Mouse (Mus musculus): ENCODE measurements around the gene Wdr5. TPM values are rescaled to one million over a fixed set of nuclear protein-coding genes. Genes with fewer than 3 reads are reported as not detected.
A peak's percentile ranks its signal among the peaks of the same experiment; 100 is the strongest.
"Not testable (repeated sequence)": the region's sequence is repeated elsewhere in the genome, so short reads cannot be mapped to it uniquely, and the experiment has no call there.

Wdr5 gene
- polyA plus RNA-seq, 1 experiment from 2014 or later: 69.1 TPM

DNA sequence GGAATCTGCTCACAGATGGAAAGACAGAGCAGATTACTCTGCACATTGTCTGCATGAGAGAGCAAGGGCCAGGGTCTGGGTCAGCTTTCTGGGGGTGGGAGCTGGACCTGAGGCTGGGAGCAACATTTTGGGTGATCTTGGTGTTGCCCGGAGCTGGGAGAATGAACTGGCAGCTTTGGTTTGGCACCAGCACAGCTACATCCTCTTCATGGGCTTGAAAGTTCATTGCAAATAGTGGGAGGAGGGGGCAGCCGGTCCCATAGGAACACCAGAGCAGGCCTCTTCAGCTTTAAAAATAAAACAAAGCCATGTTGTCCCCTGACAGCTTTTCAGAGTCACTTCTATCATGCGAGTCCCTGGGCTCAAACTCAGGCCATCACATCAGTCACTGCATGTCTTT lies 26.3 kb downstream of the Wdr5 start:
- H3K4me3 ChIP-seq (ENCODE audit: low read depth, low read length): peak overlapping the region; percentile 37; the same call in 1 of the 2 replicates
- DNase-seq (ENCODE audit: low spot score, missing footprints): no peak
- WGBS: 96% methylated on average over 3 of the region's 3 CpGs
- H3K27me3 ChIP-seq (ENCODE audit: control insufficient read depth, insufficient read depth, low read length): no peaks in the 10 kb centered on the region
- H3K4me1 ChIP-seq (ENCODE audit: control insufficient read depth, insufficient read depth, low read length): peaks cover 8% of the 10 kb centered on the region
- ATAC-seq (ENCODE audit: low FRiP score): no peak
- H3K4me2 ChIP-seq: peak overlapping the region; percentile 74
- no peak overlapping the region for H3K27ac ChIP-seq (ENCODE audit: low read depth, low read length)
- H3K9ac ChIP-seq (ENCODE audit: low read length): peak overlapping the region; percentile 72
- H3K36me3 ChIP-seq (ENCODE audit: control insufficient read depth, insufficient read depth, low read length): no peaks in the 10 kb centered on the region
- H3K9me3 ChIP-seq (ENCODE audit: control insufficient read depth, low read length): no peaks in the 10 kb centered on the region; the same call in 1 of the 2 replicates

DNA sequence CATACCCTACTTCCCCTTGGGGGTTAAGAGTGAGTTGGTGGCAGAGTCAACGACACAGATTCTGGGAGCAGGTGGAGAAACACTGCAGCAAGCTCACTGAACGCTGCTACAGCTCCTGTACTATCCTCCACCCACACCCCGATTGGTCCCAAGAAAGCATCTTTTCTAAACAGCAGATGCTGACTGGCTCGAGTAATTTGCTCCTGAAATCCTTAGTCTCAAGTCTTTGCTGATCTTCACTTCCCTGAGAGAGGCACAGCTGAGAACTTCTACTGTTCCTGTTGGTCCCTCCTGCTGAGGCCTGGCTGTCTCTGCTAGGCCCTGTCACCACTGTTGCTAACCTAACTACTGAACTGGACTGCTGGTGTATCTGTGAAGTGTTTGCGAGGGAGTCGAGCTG lies 29.7 kb downstream of the Wdr5 start:
- Histone ChIP-seq H3K4me1 (ENCODE audit: control insufficient read depth, insufficient read depth, low read length) (peaks cover 6% of the 10 kb centered on the region), H3K4me3 (ENCODE audit: low read depth, low read length) (no peak overlapping the region), H3K27me3 (ENCODE audit: control insufficient read depth, insufficient read depth, low read length) (no peaks in the 10 kb centered on the region), H3K27ac (ENCODE audit: low read depth, low read length) (no peak overlapping the region), H3K36me3 (ENCODE audit: control insufficient read depth, insufficient read depth, low read length) (no peaks in the 10 kb centered on the region), H3K4me2 (no peak overlapping the region), H3K9me3 (ENCODE audit: control insufficient read depth, low read length) (no peaks in the 10 kb centered on the region; the same call in 1 of the 2 replicates), H3K9ac (ENCODE audit: low read length) (no peak overlapping the region)
- 88% methylated on average over 6 of the region's 6 CpGs for whole genome bisulfite sequencing
- DNase-seq (ENCODE audit: low spot score, missing footprints) (peak; percentile 6), ATAC-seq (ENCODE audit: low FRiP score) (no peak)

DNA sequence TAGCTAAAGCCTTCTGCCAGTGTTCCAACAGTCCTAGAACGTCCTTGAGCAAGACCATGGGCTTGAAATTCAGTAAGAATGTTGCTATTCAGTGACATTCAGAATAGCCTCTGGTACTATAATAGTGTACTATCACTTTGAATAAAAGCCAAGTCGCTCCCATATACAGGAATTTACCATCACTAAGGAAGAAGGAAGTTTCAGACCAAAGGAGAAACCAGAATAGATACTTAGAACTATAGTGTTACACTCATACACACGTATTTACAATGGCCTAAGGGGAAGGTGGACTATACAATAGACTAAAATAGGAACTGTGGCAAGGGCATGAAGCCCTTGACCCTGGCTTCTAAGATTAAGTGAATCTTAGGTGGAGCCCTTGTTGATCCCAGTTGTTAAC lies 30.6 kb downstream of the Wdr5 start:
- H3K4me2 ChIP-seq; H3K4me1 ChIP-seq (ENCODE audit: control insufficient read depth, insufficient read depth, low read length); H3K36me3 ChIP-seq (ENCODE audit: control insufficient read depth, insufficient read depth, low read length); H3K27me3 ChIP-seq (ENCODE audit: control insufficient read depth, insufficient read depth, low read length); H3K9ac ChIP-seq (ENCODE audit: low read length); H3K4me3 ChIP-seq (ENCODE audit: low read depth, low read length); H3K9me3 ChIP-seq (ENCODE audit: control insufficient read depth, low read length); H3K27ac ChIP-seq (ENCODE audit: low read depth, low read length); DNase-seq (ENCODE audit: low spot score, missing footprints); ATAC-seq (ENCODE audit: low FRiP score): not testable (repeated sequence)
- 89% methylated on average over 3 of the region's 3 CpGs for WGBS

DNA sequence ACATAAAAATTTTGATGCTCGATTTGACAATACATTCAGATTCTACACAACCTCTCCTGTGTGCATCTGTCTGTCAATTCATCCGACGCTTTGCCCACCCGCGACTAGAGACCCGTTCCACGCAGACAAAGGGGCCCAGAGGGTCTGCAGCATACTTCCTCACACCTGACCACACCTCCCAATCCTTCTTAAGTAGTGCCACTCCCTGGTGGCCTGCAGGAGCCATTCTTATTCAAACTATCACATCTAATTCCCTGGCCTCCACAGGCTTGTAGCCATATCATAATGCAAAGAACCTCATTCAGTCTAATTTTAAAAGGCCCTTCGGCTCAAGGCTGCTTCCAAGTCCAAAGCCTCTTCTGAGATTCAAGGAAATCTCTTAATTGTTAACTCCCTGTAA lies 31.1 kb downstream of the Wdr5 start:
- H3K9me3 ChIP-seq (ENCODE audit: control insufficient read depth, low read length); H3K4me2 ChIP-seq; H3K9ac ChIP-seq (ENCODE audit: low read length); H3K27me3 ChIP-seq (ENCODE audit: control insufficient read depth, insufficient read depth, low read length); H3K4me3 ChIP-seq (ENCODE audit: low read depth, low read length); H3K27ac ChIP-seq (ENCODE audit: low read depth, low read length); ATAC-seq (ENCODE audit: low FRiP score); H3K4me1 ChIP-seq (ENCODE audit: control insufficient read depth, insufficient read depth, low read length); H3K36me3 ChIP-seq (ENCODE audit: control insufficient read depth, insufficient read depth, low read length): not testable (repeated sequence)
- WGBS: 93% methylated on average over 8 of the region's 8 CpGs
- DNase-seq (ENCODE audit: low spot score, missing footprints): peak; percentile 28

DNA sequence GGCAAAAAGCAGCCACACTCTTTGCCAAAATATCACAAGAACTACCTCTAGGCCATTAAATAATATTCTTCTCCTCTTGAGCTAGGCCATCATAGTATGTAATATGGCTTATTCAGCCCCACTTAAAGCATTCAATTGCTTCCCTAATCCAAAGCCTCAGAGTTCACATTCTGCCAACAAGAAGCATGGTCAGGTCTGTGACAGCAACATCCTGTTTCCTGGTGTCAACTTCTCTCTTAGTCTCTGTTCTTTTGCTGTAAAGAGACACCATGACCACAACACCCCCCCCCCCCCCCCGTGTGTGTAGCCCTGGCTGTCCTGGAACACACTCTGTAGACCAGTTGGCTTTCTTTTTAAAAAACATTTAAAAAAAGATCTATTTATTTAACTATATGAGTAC lies 32.4 kb downstream of the Wdr5 start:
- no peak overlapping the region for H3K4me2 ChIP-seq
- H3K4me1 ChIP-seq (ENCODE audit: control insufficient read depth, insufficient read depth, low read length): no peaks in the 10 kb centered on the region
- H3K9ac ChIP-seq (ENCODE audit: low read length): no peak overlapping the region
- no peaks in the 10 kb centered on the region for H3K36me3 ChIP-seq (ENCODE audit: control insufficient read depth, insufficient read depth, low read length)
- no peak for DNase-seq (ENCODE audit: low spot score, missing footprints)
- no peaks in the 10 kb centered on the region for H3K27me3 ChIP-seq (ENCODE audit: control insufficient read depth, insufficient read depth, low read length)
- H3K27ac ChIP-seq (ENCODE audit: low read depth, low read length): no peak overlapping the region
- WGBS: 45% methylated on average over 1 of the region's 1 CpGs
- H3K4me3 ChIP-seq (ENCODE audit: low read depth, low read length): no peak overlapping the region
- ATAC-seq (ENCODE audit: low FRiP score): no peak
- H3K9me3 ChIP-seq (ENCODE audit: control insufficient read depth, low read length): no peaks in the 10 kb centered on the region; the same call in 1 of the 2 replicates

DNA sequence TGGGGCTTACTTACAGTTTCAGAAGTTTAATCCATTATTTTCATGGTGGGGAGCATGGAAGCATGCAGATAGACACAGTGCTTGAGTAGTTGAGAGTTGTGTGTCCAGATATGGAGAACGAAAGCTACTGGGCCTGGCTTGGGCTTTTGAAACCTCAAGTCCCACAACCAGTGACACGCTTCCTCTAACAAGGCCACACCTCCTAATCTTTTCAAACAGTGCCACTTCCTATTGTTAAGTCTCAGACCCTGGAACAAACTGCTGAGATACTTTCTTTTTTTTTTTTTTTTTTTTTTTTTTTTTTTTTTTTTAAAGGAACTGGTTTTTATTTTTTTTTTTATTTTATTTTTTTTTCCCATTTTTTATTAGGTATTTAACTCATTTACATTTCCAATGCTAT lies 33.0 kb downstream of the Wdr5 start:
- WGBS: 84% methylated on average over 2 of the region's 2 CpGs
- Histone ChIP-seq H3K36me3 (ENCODE audit: control insufficient read depth, insufficient read depth, low read length) (no peaks in the 10 kb centered on the region), H3K4me3 (ENCODE audit: low read depth, low read length) (no peak overlapping the region), H3K4me2 (no peak overlapping the region), H3K27ac (ENCODE audit: low read depth, low read length) (no peak overlapping the region), H3K9me3 (ENCODE audit: control insufficient read depth, low read length) (no peaks in the 10 kb centered on the region; the same call in 1 of the 2 replicates), H3K4me1 (ENCODE audit: control insufficient read depth, insufficient read depth, low read length) (no peaks in the 10 kb centered on the region), H3K27me3 (ENCODE audit: control insufficient read depth, insufficient read depth, low read length) (no peaks in the 10 kb centered on the region), H3K9ac (ENCODE audit: low read length) (no peak overlapping the region)
- ATAC-seq (ENCODE audit: low FRiP score) (no peak), DNase-seq (ENCODE audit: low spot score, missing footprints) (peak; percentile 84)

DNA sequence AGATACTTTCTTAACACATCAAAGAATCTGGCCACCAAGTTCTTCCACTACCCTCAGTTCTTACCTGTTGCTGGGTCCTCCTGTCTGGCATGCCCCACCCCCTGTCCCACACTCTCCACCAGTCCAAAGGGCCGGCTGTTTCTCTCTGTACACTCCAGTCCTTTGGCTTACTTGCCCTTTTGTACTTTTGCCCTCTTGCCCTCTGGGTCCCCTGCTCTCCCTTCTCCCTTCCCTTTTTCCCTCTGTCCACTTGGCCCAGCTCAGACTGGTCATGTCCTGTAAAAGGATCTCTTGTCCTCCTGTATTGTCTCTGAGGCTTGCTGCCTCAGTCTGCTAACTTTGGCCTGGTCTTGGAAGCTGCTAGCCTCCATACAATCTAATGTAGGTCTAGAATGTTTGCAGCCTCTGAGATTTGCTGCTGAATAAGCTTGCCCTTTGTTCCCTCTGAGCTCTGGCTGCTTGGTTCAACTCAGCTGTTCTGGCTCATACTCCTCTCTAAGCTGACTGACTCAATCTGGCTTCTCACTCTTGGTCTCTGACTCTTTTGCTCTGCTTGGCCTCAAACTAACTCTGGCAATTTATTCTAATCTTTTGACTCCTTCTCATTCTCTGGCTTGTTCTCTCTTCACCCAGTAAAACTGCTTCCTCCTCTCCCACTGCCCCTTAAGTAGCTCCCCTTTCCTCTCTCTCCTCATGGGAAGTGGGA lies 33.9 kb downstream of the Wdr5 start:
- H3K9me3 ChIP-seq (ENCODE audit: control insufficient read depth, low read length): no peaks in the 10 kb centered on the region; the same call in 1 of the 2 replicates
- no peaks in the 10 kb centered on the region for H3K27me3 ChIP-seq (ENCODE audit: control insufficient read depth, insufficient read depth, low read length)
- no peak overlapping the region for H3K9ac ChIP-seq (ENCODE audit: low read length)
- H3K4me1 ChIP-seq (ENCODE audit: control insufficient read depth, insufficient read depth, low read length): no peaks in the 10 kb centered on the region
- no peak overlapping the region for H3K4me3 ChIP-seq (ENCODE audit: low read depth, low read length)
- ATAC-seq (ENCODE audit: low FRiP score) (no peak), DNase-seq (ENCODE audit: low spot score, missing footprints) (peak; percentile 69)
- no peak overlapping the region for H3K4me2 ChIP-seq
- no peaks in the 10 kb centered on the region for H3K36me3 ChIP-seq (ENCODE audit: control insufficient read depth, insufficient read depth, low read length)
- H3K27ac ChIP-seq (ENCODE audit: low read depth, low read length): no peak overlapping the region
- 89% methylated on average over 1 of the region's 1 CpGs for WGBS

DNA sequence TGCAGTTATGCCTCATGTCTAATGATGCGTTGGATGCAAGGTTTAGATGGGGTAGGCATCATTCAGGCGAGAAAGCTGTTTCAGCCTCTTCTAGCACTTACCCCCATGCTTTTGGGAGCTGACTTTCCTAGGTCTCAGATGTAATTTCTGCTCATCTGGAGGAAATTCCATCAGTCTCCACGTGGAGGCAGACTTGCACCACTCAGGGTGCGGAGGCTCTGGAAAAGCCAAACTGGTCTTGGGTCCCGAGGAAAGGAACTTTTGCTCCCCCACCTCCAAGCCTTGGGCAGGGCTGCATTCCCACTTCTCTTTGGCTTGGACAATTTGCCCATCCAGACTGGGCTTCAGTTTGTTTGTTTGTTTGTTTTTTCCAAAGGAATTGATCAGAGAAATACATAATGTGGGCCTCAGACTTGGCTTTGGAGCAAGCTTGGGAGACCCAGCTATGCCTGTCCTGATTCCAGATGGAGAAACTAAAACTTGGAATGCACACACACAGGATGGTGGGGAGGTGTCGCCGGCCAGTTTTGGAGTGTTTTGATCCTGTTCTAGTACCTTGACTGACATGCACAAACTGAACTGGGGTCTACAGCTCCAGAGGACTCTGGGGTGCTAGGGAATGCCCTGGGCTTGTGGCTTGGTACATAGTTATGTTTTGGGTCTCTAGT lies 37.8 kb downstream of the Wdr5 start:
- H3K9ac ChIP-seq (ENCODE audit: low read length): no peak overlapping the region
- H3K4me3 ChIP-seq (ENCODE audit: low read depth, low read length): no peak overlapping the region
- DNase-seq (ENCODE audit: low spot score, missing footprints) (peak; percentile 98), ATAC-seq (ENCODE audit: low FRiP score) (no peak)
- H3K36me3 ChIP-seq (ENCODE audit: control insufficient read depth, insufficient read depth, low read length): no peaks in the 10 kb centered on the region
- no peaks in the 10 kb centered on the region for H3K27me3 ChIP-seq (ENCODE audit: control insufficient read depth, insufficient read depth, low read length)
- no peak overlapping the region for H3K27ac ChIP-seq (ENCODE audit: low read depth, low read length)
- WGBS: 19% methylated on average over 7 of the region's 7 CpGs
- no peaks in the 10 kb centered on the region for H3K4me1 ChIP-seq (ENCODE audit: control insufficient read depth, insufficient read depth, low read length)
- no peak overlapping the region for H3K4me2 ChIP-seq
- H3K9me3 ChIP-seq (ENCODE audit: control insufficient read depth, low read length): no peaks in the 10 kb centered on the region

DNA sequence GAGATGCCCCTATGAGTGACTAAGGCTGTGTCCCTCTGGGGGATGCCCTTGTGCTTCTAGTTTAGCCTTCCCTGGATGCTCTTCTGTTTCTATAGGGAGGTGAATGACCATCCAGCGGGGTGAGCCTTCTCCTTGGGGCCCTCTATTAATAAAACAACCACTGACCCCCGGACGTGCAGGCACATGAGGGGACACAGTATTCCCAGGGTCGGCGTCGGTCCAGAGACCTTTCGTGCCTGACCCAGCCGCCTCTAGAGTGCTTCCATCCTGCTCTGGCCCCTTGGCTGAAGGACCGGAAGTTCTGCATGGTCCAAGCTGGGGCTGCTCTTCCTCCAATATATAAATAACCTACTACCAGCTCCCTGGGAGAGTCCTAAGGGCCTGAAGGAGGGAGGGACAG lies 39.4 kb downstream of the Wdr5 start:
- H3K27me3 ChIP-seq (ENCODE audit: control insufficient read depth, insufficient read depth, low read length): no peaks in the 10 kb centered on the region
- no peak overlapping the region for H3K4me3 ChIP-seq (ENCODE audit: low read depth, low read length)
- no peak overlapping the region for H3K27ac ChIP-seq (ENCODE audit: low read depth, low read length)
- WGBS: 86% methylated on average over 9 of the region's 9 CpGs
- H3K36me3 ChIP-seq (ENCODE audit: control insufficient read depth, insufficient read depth, low read length): no peaks in the 10 kb centered on the region
- no peaks in the 10 kb centered on the region for H3K9me3 ChIP-seq (ENCODE audit: control insufficient read depth, low read length)
- ATAC-seq (ENCODE audit: low FRiP score): no peak
- no peaks in the 10 kb centered on the region for H3K4me1 ChIP-seq (ENCODE audit: control insufficient read depth, insufficient read depth, low read length)
- H3K9ac ChIP-seq (ENCODE audit: low read length): no peak overlapping the region
- DNase-seq (ENCODE audit: low spot score, missing footprints): no peak
- no peak overlapping the region for H3K4me2 ChIP-seq

All from midbrain, embryonic 11.5 days (tissue).